ENCODE assay signal across 27 mouse cellular contexts in the genomic region with DNA sequence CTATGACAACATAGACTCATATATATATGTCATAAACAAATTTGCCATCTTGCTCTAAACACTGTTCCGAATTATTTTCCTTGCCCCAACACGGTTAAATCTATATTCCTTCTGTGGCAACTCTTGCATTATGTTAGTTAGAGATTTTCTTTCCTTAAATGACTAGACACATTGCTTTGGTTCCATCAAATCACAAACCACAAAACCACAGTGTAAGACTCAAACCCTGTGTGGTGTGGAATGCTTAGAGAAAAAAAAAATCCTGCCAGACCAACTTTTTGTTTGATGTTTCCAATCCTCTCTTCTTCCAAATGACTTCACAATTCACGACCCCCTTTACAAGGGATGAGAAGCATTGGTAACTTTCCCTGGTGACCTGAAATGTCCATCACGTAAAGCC.
A peak's percentile ranks its signal among the peaks of the same experiment; 100 is the strongest.
DNase-seq lines count a peak whose midpoint lies in the region; ATAC-seq and TF ChIP-seq lines count a peak whose summit lies in the region.
"Had no signal": no experiment of that assay in that cellular context is flagged by ENCODE, and none has a peak within 500 bp of the region (broad histone marks: within the 10 kb centered on the region; RNA-seq: fewer than 3 reads in every experiment).

No protein-coding gene starts in this region.

- TF ChIP-seq RAD21 in CH12.LX (IDR thresholded peaks at IDR 0.05; ENCODE audit: low read depth, low read length): no peak

- no peak overlapping the region for H3K4me2 ChIP-seq in embryonic facial prominence, embryonic 14.5 days (ENCODE audit: low read depth, low read length)
- H3K4me2 ChIP-seq in CH12.LX (ENCODE audit: insufficient read depth, low read depth, poor library complexity, severe bottlenecking) (no peak overlapping the region), myocyte (ENCODE audit: low read depth) (peak overlapping the region; percentile 34)
- H3K4me2 ChIP-seq in intestine, embryonic 15.5 days (replicated peaks): no peak overlapping the region
- no peak overlapping the region for H3K4me2 ChIP-seq in heart, embryonic 11.5 days
- H3K4me2 ChIP-seq: embryonic facial prominence, embryonic 13.5 days; forebrain, embryonic 12.5 days; forebrain, embryonic 15.5 days; heart, embryonic 13.5 days; hindbrain, embryonic 14.5 days had no signal

- no peaks in the 10 kb centered on the region for H3K9me3 ChIP-seq in embryonic facial prominence, embryonic 14.5 days (ENCODE audit: control insufficient read depth, low read length)
- H3K9me3 ChIP-seq in embryonic facial prominence, embryonic 10.5 days: no peaks in the 10 kb centered on the region
- no peaks in the 10 kb centered on the region for H3K9me3 ChIP-seq in CH12.LX (replicated peaks; ENCODE audit: low read length)
- no peaks in the 10 kb centered on the region for H3K9me3 ChIP-seq in intestine, embryonic 15.5 days
- no peaks in the 10 kb centered on the region for H3K9me3 ChIP-seq in heart, embryonic 11.5 days (replicated peaks; ENCODE audit: control insufficient read depth, low read length)
- H3K9me3 ChIP-seq: embryonic facial prominence, embryonic 13.5 days; forebrain, embryonic 12.5 days; forebrain, embryonic 15.5 days; heart, embryonic 13.5 days had no signal

- in situ Hi-C loops in CH12.LX (cut with MboI; ENCODE audit: low pct_ligation_motif_present, low pct_unique_long_range_greater_than_20kb, low sequenced_read_pairs): no loop called here

- TF ChIP-seq CTCF in CH12.LX (conservative IDR thresholded peaks at IDR 0.05 in 1 of 2, IDR thresholded peaks at IDR 0.05 in 1 of 2; ENCODE audit: low read depth in 2 of 2, low read length in 2 of 2): no peak

- no peak overlapping the region for H3K9ac ChIP-seq in embryonic facial prominence, embryonic 14.5 days (ENCODE audit: low read depth, low read length)
- no peak overlapping the region for H3K9ac ChIP-seq in CH12.LX (ENCODE audit: insufficient read depth, low read depth)
- no peak overlapping the region for H3K9ac ChIP-seq in intestine, embryonic 15.5 days
- H3K9ac ChIP-seq in heart, embryonic 11.5 days (ENCODE audit: low read depth, low read length): no peak overlapping the region
- H3K9ac ChIP-seq: embryonic facial prominence, embryonic 13.5 days; forebrain, embryonic 12.5 days; forebrain, embryonic 15.5 days; heart, embryonic 13.5 days; hindbrain, embryonic 14.5 days had no signal

- no peak overlapping the region for H3K27ac ChIP-seq in embryonic facial prominence, embryonic 14.5 days (replicated peaks; ENCODE audit: low read depth, low read length)
- H3K27ac ChIP-seq in embryonic facial prominence, embryonic 10.5 days (replicated peaks): no peak overlapping the region
- no peak overlapping the region for H3K27ac ChIP-seq in CH12.LX (ENCODE audit: insufficient read depth, low read depth)
- no peak overlapping the region for H3K27ac ChIP-seq in intestine, embryonic 15.5 days
- H3K27ac ChIP-seq in heart, embryonic 11.5 days (ENCODE audit: low read depth, low read length): no peak overlapping the region
- H3K27ac ChIP-seq: embryonic facial prominence, embryonic 13.5 days; forebrain, embryonic 12.5 days; forebrain, embryonic 15.5 days; heart, embryonic 13.5 days; hindbrain, embryonic 14.5 days; hindbrain, postnatal 0 days had no signal

- no peak overlapping the region for H3K4me3 ChIP-seq in embryonic facial prominence, embryonic 14.5 days (ENCODE audit: low read depth, low read length)
- H3K4me3 ChIP-seq in embryonic facial prominence, embryonic 10.5 days: no peak overlapping the region
- H3K4me3 ChIP-seq in CH12.LX (replicated peaks in 1 of 3; ENCODE audit: low read depth in 2 of 3, low read length in 2 of 3, poor library complexity in 1 of 3): no peak overlapping the region
- H3K4me3 ChIP-seq in myocyte: no peak overlapping the region
- H3K4me3 ChIP-seq in intestine, embryonic 15.5 days (replicated peaks): no peak overlapping the region
- no peak overlapping the region for H3K4me3 ChIP-seq in heart, embryonic 11.5 days (ENCODE audit: low read depth, low read length)
- H3K4me3 ChIP-seq: embryonic facial prominence, embryonic 13.5 days; forebrain, embryonic 12.5 days; forebrain, embryonic 15.5 days; heart, embryonic 13.5 days had no signal

- TF ChIP-seq EP300 in CH12.LX (IDR thresholded peaks at IDR 0.05; ENCODE audit: low read length): peak; percentile 12; the same call in 1 of the 2 replicates

- H3K4me1 ChIP-seq in embryonic facial prominence, embryonic 14.5 days (ENCODE audit: control insufficient read depth, insufficient read depth, low read length): peaks cover 10% of the 10 kb centered on the region; the same call in 1 of the 2 replicates
- H3K4me1 ChIP-seq in embryonic facial prominence, embryonic 10.5 days: 0 out of 2 replicates have a peak, but pooled peaks cover 10% of the 10 kb centered on the region
- peaks cover 0 to 17% of the 10 kb centered on the region in 2 experiments; a peak in 3 of 4 replicates for H3K4me1 ChIP-seq in CH12.LX (ENCODE audit: control insufficient read depth in 1 of 2, insufficient read depth in 2 of 2)
- no peaks in the 10 kb centered on the region for H3K4me1 ChIP-seq in intestine, embryonic 15.5 days (replicated peaks)
- H3K4me1 ChIP-seq in heart, embryonic 11.5 days (ENCODE audit: control insufficient read depth, insufficient read depth, low read length): peaks cover 5% of the 10 kb centered on the region; the same call in 1 of the 2 replicates
- H3K4me1 ChIP-seq: forebrain, embryonic 12.5 days; forebrain, embryonic 15.5 days had no signal

- H3ac ChIP-seq in myocyte (ENCODE audit: control insufficient read depth, insufficient read length): no peak overlapping the region

- H3K27me3 ChIP-seq in embryonic facial prominence, embryonic 14.5 days (replicated peaks; ENCODE audit: control insufficient read depth, insufficient read depth, low read length): no peaks in the 10 kb centered on the region
- H3K27me3 ChIP-seq in embryonic facial prominence, embryonic 10.5 days (replicated peaks; ENCODE audit: low read depth, poor library complexity, severe bottlenecking): no peaks in the 10 kb centered on the region
- H3K27me3 ChIP-seq in CH12.LX (replicated peaks) (no peaks in the 10 kb centered on the region), myocyte (ENCODE audit: control insufficient read depth, insufficient read depth, insufficient read length) (no peaks in the 10 kb centered on the region)
- H3K27me3 ChIP-seq in intestine, embryonic 15.5 days (replicated peaks): no peaks in the 10 kb centered on the region
- no peaks in the 10 kb centered on the region for H3K27me3 ChIP-seq in heart, embryonic 11.5 days (ENCODE audit: control insufficient read depth, insufficient read depth, low read length)
- H3K27me3 ChIP-seq: embryonic facial prominence, embryonic 13.5 days; forebrain, embryonic 12.5 days; forebrain, embryonic 15.5 days; heart, embryonic 13.5 days had no signal

- TF ChIP-seq POLR2A in CH12.LX (IDR thresholded peaks at IDR 0.05; ENCODE audit: low read depth, low read length): no peak
- no peak for TF ChIP-seq POLR2A in myocyte (IDR thresholded peaks at IDR 0.05; ENCODE audit: insufficient read length, low read depth)

- peaks cover 18% of the 10 kb centered on the region for H3K36me3 ChIP-seq in embryonic facial prominence, embryonic 14.5 days (ENCODE audit: control insufficient read depth, insufficient read depth, low read length)
- H3K36me3 ChIP-seq in embryonic facial prominence, embryonic 10.5 days (replicated peaks): peaks cover 25% of the 10 kb centered on the region
- H3K36me3 ChIP-seq in CH12.LX (replicated peaks in 1 of 2; ENCODE audit: control insufficient read depth in 1 of 2, insufficient read depth in 1 of 2, low read length in 1 of 2): no peaks in the 10 kb centered on the region
- H3K36me3 ChIP-seq in myocyte (ENCODE audit: control insufficient read depth, insufficient read depth): no peaks in the 10 kb centered on the region
- no peaks in the 10 kb centered on the region for H3K36me3 ChIP-seq in intestine, embryonic 15.5 days
- H3K36me3 ChIP-seq in heart, embryonic 11.5 days (ENCODE audit: control insufficient read depth, insufficient read depth, low read length): 0 out of 2 replicates have a peak, but pooled peaks cover 2% of the 10 kb centered on the region
- H3K36me3 ChIP-seq: forebrain, embryonic 12.5 days; forebrain, embryonic 15.5 days had no signal

- WGBS in embryonic facial prominence, embryonic 14.5 days: 53% methylated on average over 4 of the region's 4 CpGs
- 79% methylated on average over 4 of the region's 4 CpGs for WGBS in embryonic facial prominence, embryonic 10.5 days
- 87% methylated on average over 4 of the region's 4 CpGs for WGBS in intestine, embryonic 15.5 days
- WGBS in heart, embryonic 11.5 days (ENCODE audit: insufficient replicate concordance): 85% methylated on average over 4 of the region's 4 CpGs

- no peak for ATAC-seq in embryonic facial prominence, embryonic 14.5 days (ENCODE audit: low read depth)
- ATAC-seq in intestine, embryonic 15.5 days: no peak
- ATAC-seq in heart, embryonic 11.5 days (replicated peaks; ENCODE audit: insufficient number of reproducible peaks, low FRiP score, low TSS enrichment): no peak
- ATAC-seq: CD4-positive, CD25-positive, alpha-beta regulatory T cell, adult 4 months; forebrain, embryonic 15.5 days; hindbrain, postnatal 0 days; inflammation-experienced regulatory T-cells, adult 6 months; intestine, postnatal 0 days had no signal

- peak; percentile 65 for DNase-seq in embryonic facial prominence, embryonic 14.5 days (ENCODE audit: low spot score)
- DNase-seq in embryonic facial prominence, embryonic 10.5 days (ENCODE audit: low spot score): no peak
- no peak for DNase-seq in CH12.LX (ENCODE audit: extremely low read depth)
- DNase-seq in fibroblast of lung, adult 2 months (ENCODE audit: low read depth): peak; percentile 20
- DNase-seq in lung, postnatal 10 days: no peak
- DNase-seq: adrenal gland, adult 8-10 months; adrenal gland, postnatal 25 days; cerebellum, adult 18-20 months; cerebellum, adult 9-10 months; cerebellum, postnatal 25 days; gastrocnemius, postnatal 10 days; heart, adult 18-20 months; heart, postnatal 14 days; heart, postnatal 4 days; kidney, adult 2 months had no signal

- dilution Hi-C loops in CH12.LX (cut with MboI; ENCODE audit: extremely low pct_ligation_motif_present, extremely low pct_unique_long_range_greater_than_20kb, low sequenced_read_pairs): no loop called here

- H3K79me2 ChIP-seq in CH12.LX (replicated peaks; ENCODE audit: control insufficient read depth, extremely low read depth, insufficient read depth, poor library complexity, severe bottlenecking) (no peaks in the 10 kb centered on the region), myocyte (ENCODE audit: control insufficient read depth, insufficient read depth) (no peaks in the 10 kb centered on the region)

TF ChIP-seq in CH12.LX, 34 proteins besides CTCF, POLR2A, EP300 and RAD21:
- no peak for TF ChIP-seq JUN (IDR thresholded peaks at IDR 0.05; ENCODE audit: insufficient read depth, low read depth, low read length)
- TF ChIP-seq ZNF384 (IDR thresholded peaks at IDR 0.05; ENCODE audit: low read depth, low read length): 0 out of 2 replicates have a peak, but pooled peaks have one; percentile 15
TF ChIP-seq in CH12.LX: peak in this region for 1.

TF ChIP-seq in myocyte, 11 proteins besides CTCF, POLR2A, EP300 and RAD21:
- no peak for TF ChIP-seq TCF3 (IDR thresholded peaks at IDR 0.05; ENCODE audit: insufficient read length, low read depth)

Comparison
In these comparisons a context has a peak if more than half of its experiments do, and no peak if none do; other contexts are left out.
1. DNase-seq: peak in embryonic facial prominence, embryonic 14.5 days (single experiment) and fibroblast of lung, adult 2 months (single experiment); none in embryonic facial prominence, embryonic 10.5 days (single experiment), CH12.LX (single experiment) and lung, postnatal 10 days (single experiment).